Mouse (Mus musculus): Measurements from ENCODE around the gene Serpinf1. TPM values are rescaled to one million over a fixed set of nuclear protein-coding genes. Genes with fewer than 3 reads are reported as not detected.
"Not testable (repeated sequence)": the region's sequence is repeated elsewhere in the genome, so short reads cannot be mapped to it uniquely, and the experiment has no call there.

Serpinf1 gene
- total RNA-seq, 2 experiments from 2014 or later, result 25.4 to 26.1 TPM

GRCm38 (mm10) chr11:75397452-75397851 is 25.0 kb downstream of the Serpinf1 start:
- DNase-seq, result no peak
- intact Hi-C loops (cut with DNase I), result no loop called here

- DNase-seq, result no peak
- intact Hi-C loops (cut with DNase I), result no loop called here
Observed at GRCm38 (mm10) chr11:75395611-75396010, 26.9 kb downstream of the Serpinf1 start.

- DNase-seq; intact Hi-C loops (cut with DNase I): not testable (repeated sequence)
Observed at GRCm38 (mm10) chr11:75383529-75383928, 39.0 kb downstream of the Serpinf1 start.

- DNase-seq; intact Hi-C loops (cut with DNase I): not testable (repeated sequence)
Observed at GRCm38 (mm10) chr11:75378786-75379185, 43.7 kb downstream of the Serpinf1 start.

- intact Hi-C loops (cut with DNase I), result no loop called here
- no peak for DNase-seq
Observed at GRCm38 (mm10) chr11:75377125-75377524, 45.4 kb downstream of the Serpinf1 start.

Small RNA genes within 50 kb of the gene (microRNA-seq; reads per million reads assigned to microRNA genes)
- 22,178 to 32,912 reads per million in 2 experiments for gene Mir22 (ENCODE audit: borderline number of aligned reads in 2 of 2)

Other genes with a start within 250 kb of the Serpinf1 start
- 1 to 10 TPM; 5.3 to 7.2 TPM for gene Ovca2, start 243.9 kb downstream of the Serpinf1 start, total RNA-seq (2021)
- 1 to 10 TPM; 9.0 to 9.7 TPM for gene Dph1, start 231.5 kb downstream of the Serpinf1 start, total RNA-seq (2021)
- 10 to 100 TPM in 1 of 2 experiments, 1 to 10 TPM in 1; 6.0 to 10.0 TPM for gene Rtn4rl1, start 228.9 kb downstream of the Serpinf1 start, total RNA-seq (2021)
- 10 to 100 TPM; 55.1 to 63.8 TPM for gene Rpa1, start 74.4 kb downstream of the Serpinf1 start, total RNA-seq (2021)
- 1 to 10 TPM; 4.4 to 7.5 TPM for gene Smyd4, start 74.3 kb downstream of the Serpinf1 start, total RNA-seq (2021)
- not detected for gene Serpinf2, start 16.9 kb upstream of the Serpinf1 start, total RNA-seq (2021)
- gene Wdr81, start 32.0 kb upstream of the Serpinf1 start, total RNA-seq (2021), result 10 to 100 TPM in 1 of 2 experiments, 1 to 10 TPM in 1; 8.7 to 10.4 TPM
- 1 to 10 TPM; 5.4 to 7.1 TPM for gene Tlcd2, start 39.0 kb upstream of the Serpinf1 start, total RNA-seq (2021)
- gene Prpf8, start 64.1 kb upstream of the Serpinf1 start, total RNA-seq (2021), result 10 to 100 TPM; 82.9 to 92.8 TPM
- 10 to 100 TPM; 51.4 to 52.3 TPM for gene Rilp, start 87.4 kb upstream of the Serpinf1 start, total RNA-seq (2021)
- 10 to 100 TPM in 1 of 2 experiments, 1 to 10 TPM in 1; 9.1 to 10.3 TPM for gene Scarf1, start 90.8 kb upstream of the Serpinf1 start, total RNA-seq (2021)
- 10 to 100 TPM; 17.7 to 22.2 TPM for gene Slc43a2, start 109.0 kb upstream of the Serpinf1 start, total RNA-seq (2021)
- gene Pitpna, start 165.4 kb upstream of the Serpinf1 start, total RNA-seq (2021), result 100 to 1,000 TPM; 103 to 112 TPM
- gene Inpp5k, start 208.3 kb upstream of the Serpinf1 start, total RNA-seq (2021), result 10 to 100 TPM; 32.7 to 33.5 TPM
- gene Myo1c, start 227.8 kb upstream of the Serpinf1 start, total RNA-seq (2021), result 100 to 1,000 TPM; 110 to 122 TPM